Mouse (Mus musculus) liver, embryonic 15.5 days (tissue): ENCODE data around the gene Kcp. TPM values are rescaled to one million over a fixed set of nuclear protein-coding genes. Genes with fewer than 3 reads are reported as not detected.

Experiments
- ATAC-seq: fragments of 200-750 bp; cut with Nextera tagmentation; 2 replicates; pipeline ENCODE4 v1.8.0; 2017; ENCODE audit warnings: moderate number of reproducible peaks, mild to moderate bottlenecking, moderate library complexity; ENCODE audit not compliant: insufficient read depth
- H3K27ac ChIP-seq: fragments of 300-500 bp; sonication (generic); replicated peaks from 2 replicates; pipeline ENCODE4 v1.5.1; 2015; ENCODE audit warnings: mild to moderate bottlenecking, inconsistent platforms
- H3K27me3 ChIP-seq: fragments of 300-500 bp; sonication (generic); 2 replicates; pipeline ENCODE4 v1.6.1; 2015; ENCODE audit warnings: mild to moderate bottlenecking, inconsistent platforms
- H3K36me3 ChIP-seq: fragments of 300-500 bp; sonication (generic); replicated peaks from 2 replicates; pipeline ENCODE4 v1.6.1; 2015; ENCODE audit warnings: moderate library complexity, mild to moderate bottlenecking, inconsistent platforms
- H3K4me1 ChIP-seq: fragments of 300-500 bp; sonication (generic); replicated peaks from 2 replicates; pipeline ENCODE4 v1.6.1; 2015; ENCODE audit warnings: inconsistent platforms
- H3K4me2 ChIP-seq: fragments of 300-500 bp; sonication (generic); 2 replicates; pipeline ENCODE4 v1.6.1; 2015; ENCODE audit warnings: moderate library complexity, mild to moderate bottlenecking, inconsistent platforms
- H3K4me3 ChIP-seq: fragments of 300-500 bp; sonication (generic); replicated peaks from 2 replicates; pipeline ENCODE4 v1.5.1; 2015; ENCODE audit warnings: mild to moderate bottlenecking, inconsistent platforms
- H3K9ac ChIP-seq: fragments of 300-500 bp; sonication (generic); 2 replicates; pipeline ENCODE4 v1.6.1; 2015; ENCODE audit warnings: moderate library complexity, mild to moderate bottlenecking, inconsistent platforms
- H3K9me3 ChIP-seq: fragments of 300-500 bp; sonication (generic); replicated peaks from 2 replicates; pipeline ENCODE4 v1.6.1; 2016; ENCODE audit warnings: inconsistent platforms
- WGBS: fragments of 180-500 bp; shearing (Covaris S2); methylation state at CpG from one replicate; pipeline ENCODE4 v1.1.7; 2015; ENCODE audit warnings: mixed read lengths; ENCODE audit not compliant: insufficient replicate concordance; 5-methylcytosine and 5-hydroxymethylcytosine counted together
- polyA plus RNA-seq: library from polyadenylated mRNA; unstranded; fragments of >200 nt; fragmentation: Nextera tagmentation; extraction: Ambion mirVana; gene quantifications from 2 replicates; pipeline ENCODE4 v1.2.1, GENCODE M21; 2015

Gene Kcp
- polyA plus RNA-seq, 1 experiment from 2014 or later, result 1.6 TPM

GRCm38 (mm10) chr6:29433038-29433803 is 74.5 kb downstream of the Kcp start, which contains the start of gene Flnc:
Flnc (plus strand) TSS chr6:29433256.
- Histone ChIP-seq H3K4me2 (peak within 1 kb of the TSS; percentile 57), H3K9me3 (no peaks in the 10 kb centered on the region), H3K27me3 (peaks cover 82% of the 10 kb centered on the region), H3K27ac (no peak within 1 kb of the TSS), H3K36me3 (no peaks in the 10 kb centered on the region), H3K9ac (no peak within 1 kb of the TSS), H3K4me1 (peaks cover 7% of the 10 kb centered on the region; the same call in 1 of the 2 replicates), H3K4me3 (peak within 1 kb of the TSS; percentile 37)
- 2% methylated on average over 70 of the region's 77 CpGs for WGBS
- ATAC-seq, result no peak

- peaks cover 79% of the 10 kb centered on the region for H3K27me3 ChIP-seq
- H3K9ac ChIP-seq, result no peak overlapping the region
- H3K4me2 ChIP-seq, result peak overlapping the region; percentile 57
These were observed 75.1 kb downstream of the Kcp start for GRCm38 (mm10) chr6:29432676-29433037.

GRCm38 (mm10) chr6:29432156-29432555 is 75.6 kb downstream of the Kcp start:
- Histone ChIP-seq H3K4me3 (no peak overlapping the region), H3K36me3 (no peaks in the 10 kb centered on the region), H3K27me3 (peaks cover 76% of the 10 kb centered on the region), H3K9me3 (no peaks in the 10 kb centered on the region), H3K4me2 (no peak overlapping the region), H3K4me1 (peaks cover 7% of the 10 kb centered on the region; the same call in 1 of the 2 replicates), H3K9ac (no peak overlapping the region), H3K27ac (no peak overlapping the region)
- no peak for ATAC-seq
- 43% methylated on average over 3 of the region's 3 CpGs for WGBS

More at GRCm38 (mm10) chr6:29432676-29433037, 75.1 kb downstream of the Kcp start:
- H3K27ac ChIP-seq, result no peak overlapping the region
- H3K9me3 ChIP-seq, result no peaks in the 10 kb centered on the region
- H3K36me3 ChIP-seq, result no peaks in the 10 kb centered on the region
- ATAC-seq, result no peak
- H3K4me1 ChIP-seq, result peaks cover 7% of the 10 kb centered on the region; the same call in 1 of the 2 replicates
- H3K4me3 ChIP-seq, result peak overlapping the region; percentile 37

GRCm38 (mm10) chr6:29431473-29431872 is 76.3 kb downstream of the Kcp start:
- no peaks in the 10 kb centered on the region for H3K36me3 ChIP-seq
- H3K27me3 ChIP-seq, result peaks cover 69% of the 10 kb centered on the region
- ATAC-seq, result no peak
- H3K4me3 ChIP-seq, result no peak overlapping the region
- no peak overlapping the region for H3K27ac ChIP-seq
- no peaks in the 10 kb centered on the region for H3K9me3 ChIP-seq
- no peak overlapping the region for H3K4me2 ChIP-seq
- peaks cover 7% of the 10 kb centered on the region; the same call in 1 of the 2 replicates for H3K4me1 ChIP-seq
- 40% methylated on average over 5 of the region's 5 CpGs for WGBS
- no peak overlapping the region for H3K9ac ChIP-seq

- H3K4me2 ChIP-seq, result no peak overlapping the region
- no peak overlapping the region for H3K27ac ChIP-seq
- H3K4me1 ChIP-seq, result peaks cover 7% of the 10 kb centered on the region; the same call in 1 of the 2 replicates
- ATAC-seq, result no peak
- no peaks in the 10 kb centered on the region for H3K9me3 ChIP-seq
- no peak overlapping the region for H3K9ac ChIP-seq
- WGBS, result 49% methylated on average over 15 of the region's 15 CpGs
- H3K4me3 ChIP-seq, result no peak overlapping the region
- H3K27me3 ChIP-seq, result peaks cover 63% of the 10 kb centered on the region
- H3K36me3 ChIP-seq, result no peaks in the 10 kb centered on the region
These were observed 76.9 kb downstream of the Kcp start for GRCm38 (mm10) chr6:29430681-29431420.

GRCm38 (mm10) chr6:29428171-29428570 is 79.6 kb downstream of the Kcp start:
- 47% methylated on average over 4 of the region's 4 CpGs for WGBS
- no peaks in the 10 kb centered on the region for H3K9me3 ChIP-seq
- ATAC-seq, result no peak
- H3K9ac ChIP-seq, result no peak overlapping the region
- H3K4me3 ChIP-seq, result no peak overlapping the region
- H3K27me3 ChIP-seq, result peaks cover 36% of the 10 kb centered on the region
- H3K4me2 ChIP-seq, result no peak overlapping the region
- no peak overlapping the region for H3K27ac ChIP-seq
- 0 out of 2 replicates have a peak, but pooled peaks cover 4% of the 10 kb centered on the region for H3K4me1 ChIP-seq
- no peaks in the 10 kb centered on the region for H3K36me3 ChIP-seq

- no peak for ATAC-seq
- 64% methylated on average over 6 of the region's 6 CpGs for WGBS
These were observed 81.4 kb downstream of the Kcp start for GRCm38 (mm10) chr6:29426331-29426730.

GRCm38 (mm10) chr6:29425118-29425517 is 82.6 kb downstream of the Kcp start:
- 70% methylated on average over 8 of the region's 8 CpGs for WGBS

More at GRCm38 (mm10) chr6:29426331-29426730, 81.4 kb downstream of the Kcp start:
- Histone ChIP-seq H3K27ac (no peak overlapping the region), H3K4me3 (no peak overlapping the region), H3K4me2 (no peak overlapping the region), H3K9me3 (no peaks in the 10 kb centered on the region), H3K9ac (no peak overlapping the region), H3K4me1 (no peaks in the 10 kb centered on the region), H3K36me3 (no peaks in the 10 kb centered on the region), H3K27me3 (peaks cover 18% of the 10 kb centered on the region)

More at GRCm38 (mm10) chr6:29425118-29425517, 82.6 kb downstream of the Kcp start:
- no peaks in the 10 kb centered on the region for H3K36me3 ChIP-seq
- H3K4me2 ChIP-seq, result no peak overlapping the region
- no peaks in the 10 kb centered on the region for H3K4me1 ChIP-seq
- no peak overlapping the region for H3K27ac ChIP-seq
- H3K27me3 ChIP-seq, result peaks cover 9% of the 10 kb centered on the region
- no peak for ATAC-seq
- H3K9me3 ChIP-seq, result no peaks in the 10 kb centered on the region
- H3K4me3 ChIP-seq, result no peak overlapping the region
- H3K9ac ChIP-seq, result no peak overlapping the region

Other genes with a start within 250 kb of the Kcp start
- gene Hilpda, start 235.5 kb downstream of the Kcp start, polyA plus RNA-seq, result 23.4 and 25.0 TPM in 2 replicates
- 0.12 and 0.16 TPM in 2 replicates for gene Fam71f2, start 228.4 kb downstream of the Kcp start, polyA plus RNA-seq
- gene Fam71f1, start 188.8 kb downstream of the Kcp start, polyA plus RNA-seq, result not detected in 2 replicates
- gene Calu, start 159.9 kb downstream of the Kcp start, polyA plus RNA-seq, result 100 and 106 TPM in 2 replicates
- 0.03 TPM in 1 of 2 replicates, not detected in the other for gene Opn1sw, start 119.5 kb downstream of the Kcp start, polyA plus RNA-seq
- 0.13 and 0.45 TPM in 2 replicates for gene Ccdc136, start 111.6 kb downstream of the Kcp start, polyA plus RNA-seq
- 0.91 and 1.1 TPM in 2 replicates for gene Flnc, start 74.7 kb downstream of the Kcp start, polyA plus RNA-seq
- 125 and 127 TPM in 2 replicates for gene Atp6v1f, start 40.2 kb downstream of the Kcp start, polyA plus RNA-seq
- gene Atp6v1fnb, start 36.5 kb downstream of the Kcp start, polyA plus RNA-seq, result not detected in 2 replicates
- 10.7 and 11.5 TPM in 2 replicates for gene Irf5, start 18.7 kb upstream of the Kcp start, polyA plus RNA-seq
- 31.5 and 32.0 TPM in 2 replicates for gene Tnpo3, start 101.9 kb upstream of the Kcp start, polyA plus RNA-seq
- gene Tspan33, start 186.3 kb upstream of the Kcp start, polyA plus RNA-seq, result 184 and 205 TPM in 2 replicates
- gene Smo, start 227.6 kb upstream of the Kcp start, polyA plus RNA-seq, result 3.2 and 3.6 TPM in 2 replicates